Mouse (Mus musculus) CH12.LX (cell line): ENCODE data around the gene Ep400. TPM values are rescaled to one million over a fixed set of nuclear protein-coding genes. Genes with fewer than 3 reads are reported as not detected.

ENCODE experiments used
- DNase-seq: peaks from one replicate; pipeline ENCODE4 v3.0.0-alpha.2; 2013; ENCODE audit errors: extremely low read depth
- H3K27ac ChIP-seq: 2 replicates; pipeline ENCODE4 v1.5.1; 2012; ENCODE audit warnings: low read depth, mild to moderate bottlenecking, control low read depth, moderate library complexity; ENCODE audit not compliant: insufficient read depth
- H3K27me3 ChIP-seq: replicated peaks from 2 replicates; pipeline ENCODE3; 2012; ENCODE audit warnings: inconsistent platforms
- H3K36me3 ChIP-seq, 2 experiments: replicated peaks in 1 of 2; 2 replicates each; pipeline versions ENCODE3 to v1.6.1; 2012; ENCODE audit warnings: inconsistent platforms in 1 of 2, low read length in 1 of 2, mild to moderate bottlenecking in 1 of 2, mixed read lengths in 1 of 2, moderate library complexity in 1 of 2; ENCODE audit not compliant: control insufficient read depth in 1 of 2, insufficient read depth in 1 of 2
- H3K4me1 ChIP-seq, 2 experiments: 2 replicates each; pipeline ENCODE4 v1.6.1; 2012; ENCODE audit warnings: inconsistent platforms in 1 of 2, moderate library complexity in 1 of 2; ENCODE audit not compliant: insufficient read depth in 2 of 2, control insufficient read depth in 1 of 2
- H3K4me2 ChIP-seq: 2 replicates; pipeline ENCODE4 v1.6.1; 2012; ENCODE audit warnings: low read depth, mild to moderate bottlenecking, control low read depth; ENCODE audit not compliant: poor library complexity, insufficient read depth, severe bottlenecking
- H3K4me3 ChIP-seq, 3 experiments: fragments of 150-350 bp in 1 of 3; sonication (generic) in 1 of 3; replicated peaks in 1 of 3; 2 replicates each; pipeline versions ENCODE3 to v1.5.1; 2011 to 2012; ENCODE audit warnings: low read depth in 2 of 3, low read length in 2 of 3, mild to moderate bottlenecking in 2 of 3, moderate library complexity in 2 of 3, control low read depth in 1 of 3, improper control_type of control experiment in 1 of 3, inconsistent platforms in 1 of 3, mixed read lengths in 1 of 3; ENCODE audit not compliant: poor library complexity in 1 of 3
- H3K79me2 ChIP-seq: replicated peaks from 2 replicates; pipeline ENCODE4 v1.6.1; 2012; ENCODE audit warnings: mild to moderate bottlenecking, moderate library complexity; ENCODE audit not compliant: control insufficient read depth, poor library complexity, insufficient read depth, severe bottlenecking; ENCODE audit errors: extremely low read depth
- H3K9ac ChIP-seq: 2 replicates; pipeline ENCODE4 v1.6.1; 2012; ENCODE audit warnings: low read depth, mild to moderate bottlenecking, control low read depth, moderate library complexity; ENCODE audit not compliant: insufficient read depth
- H3K9me3 ChIP-seq: replicated peaks from 2 replicates; pipeline ENCODE3; 2012; ENCODE audit warnings: low read length, inconsistent platforms, mixed read lengths
- BHLHE40 ChIP-seq: IDR thresholded peaks from 2 replicates; pipeline ENCODE4 v1.6.1; 2011; ENCODE audit warnings: mild to moderate bottlenecking, low read depth, low read length, improper control_type of control experiment
- CHD1 ChIP-seq: IDR thresholded peaks from 2 replicates; pipeline ENCODE4 v1.6.1; 2012; ENCODE audit warnings: low read depth, low read length, improper control_type of control experiment, inconsistent platforms
- CHD2 ChIP-seq: IDR thresholded peaks from 2 replicates; pipeline ENCODE4 v1.6.1; 2011; ENCODE audit warnings: low read length, improper control_type of control experiment
- CTCF ChIP-seq, 2 experiments: IDR thresholded peaks in 1 of 2; conservative IDR thresholded peaks in 1 of 2; 2 replicates each; pipeline ENCODE4 v1.5.1; 2011 to 2012; ENCODE audit warnings: low read depth in 2 of 2, low read length in 2 of 2, improper control_type of control experiment in 1 of 2, inconsistent platforms in 1 of 2, mild to moderate bottlenecking in 1 of 2, moderate library complexity in 1 of 2
- ELF1 ChIP-seq: IDR thresholded peaks from 2 replicates; pipeline ENCODE4 v1.6.1; 2014; ENCODE audit warnings: low read depth, mild to moderate bottlenecking, inconsistent platforms, low read length, improper control_type of control experiment
- ETS1 ChIP-seq: conservative IDR thresholded peaks from 2 replicates; pipeline ENCODE4 v1.6.1; 2012; ENCODE audit warnings: low read depth, mild to moderate bottlenecking, inconsistent platforms, low read length, improper control_type of control experiment, moderate library complexity
- GABPA ChIP-seq: IDR thresholded peaks from 2 replicates; pipeline ENCODE4 v1.6.1; 2012; ENCODE audit warnings: low read depth, low read length, improper control_type of control experiment, inconsistent platforms; ENCODE audit not compliant: insufficient replicate concordance
- HCFC1 ChIP-seq: IDR thresholded peaks from 2 replicates; pipeline ENCODE4 v1.6.1; 2012; ENCODE audit warnings: low read depth, mild to moderate bottlenecking, inconsistent platforms, low read length, improper control_type of control experiment
- IRF4 ChIP-seq: IDR thresholded peaks from 2 replicates; pipeline ENCODE4 v1.6.1; 2014; ENCODE audit warnings: low read depth, mild to moderate bottlenecking, inconsistent platforms, low read length, improper control_type of control experiment
- KAT2A ChIP-seq: IDR thresholded peaks from 2 replicates; pipeline ENCODE4 v1.6.1; 2012; ENCODE audit warnings: low read length, improper control_type of control experiment, inconsistent platforms; ENCODE audit not compliant: insufficient replicate concordance
- MAFK ChIP-seq: IDR thresholded peaks from 2 replicates; pipeline ENCODE4 v1.6.1; 2011; ENCODE audit warnings: low read length, improper control_type of control experiment; ENCODE audit not compliant: insufficient replicate concordance
- MAX ChIP-seq: IDR thresholded peaks from 2 replicates; pipeline ENCODE4 v1.6.1; 2011; ENCODE audit warnings: low read length, improper control_type of control experiment
- MAZ ChIP-seq: IDR thresholded peaks from 2 replicates; pipeline ENCODE4 v1.6.1; 2012; ENCODE audit warnings: low read depth, mild to moderate bottlenecking, inconsistent platforms, low read length, improper control_type of control experiment, moderate library complexity
- MEF2A ChIP-seq: IDR thresholded peaks from 2 replicates; pipeline ENCODE4 v1.6.1; 2014; ENCODE audit warnings: low read depth, mild to moderate bottlenecking, inconsistent platforms, low read length, improper control_type of control experiment, borderline replicate concordance
- MXI1 ChIP-seq: IDR thresholded peaks from 2 replicates; pipeline ENCODE4 v1.6.1; 2011; ENCODE audit warnings: mild to moderate bottlenecking, low read depth, low read length, improper control_type of control experiment
- MYC ChIP-seq: IDR thresholded peaks from 2 replicates; pipeline ENCODE4 v1.6.1; 2011; ENCODE audit warnings: low read depth, mild to moderate bottlenecking, improper control_type of control experiment, low read length
- NELFE ChIP-seq: IDR thresholded peaks from 2 replicates; pipeline ENCODE4 v1.6.1; 2011; ENCODE audit warnings: low read depth, low read length, improper control_type of control experiment
- NRF1 ChIP-seq: IDR thresholded peaks from 2 replicates; pipeline ENCODE4 v1.6.1; 2014; ENCODE audit warnings: low read depth, mild to moderate bottlenecking, inconsistent platforms, low read length, improper control_type of control experiment, moderate library complexity
- PAX5 ChIP-seq: IDR thresholded peaks from 2 replicates; pipeline ENCODE4 v1.6.1; 2012; ENCODE audit warnings: low read length, inconsistent platforms, mixed read lengths
- POLR2A ChIP-seq: IDR thresholded peaks from 2 replicates; pipeline ENCODE4 v1.6.1; 2011; ENCODE audit warnings: low read depth, mild to moderate bottlenecking, improper control_type of control experiment, low read length
- POLR2AphosphoS2 ChIP-seq: IDR thresholded peaks from 2 replicates; pipeline ENCODE4 v1.6.1; 2011; ENCODE audit warnings: low read depth, low read length, improper control_type of control experiment
- RAD21 ChIP-seq: IDR thresholded peaks from 2 replicates; pipeline ENCODE4 v1.6.1; 2011; ENCODE audit warnings: low read depth, mild to moderate bottlenecking, low read length, improper control_type of control experiment, moderate library complexity
- SIN3A ChIP-seq: IDR thresholded peaks from 2 replicates; pipeline ENCODE4 v1.6.1; 2012; ENCODE audit warnings: low read length, improper control_type of control experiment, inconsistent platforms
- SMC3 ChIP-seq: IDR thresholded peaks from 2 replicates; pipeline ENCODE4 v1.6.1; 2011; ENCODE audit warnings: low read depth, low read length, improper control_type of control experiment
- TBP ChIP-seq: conservative IDR thresholded peaks from 2 replicates; pipeline ENCODE4 v1.6.1; 2011; ENCODE audit warnings: low read depth, low read length, improper control_type of control experiment
- TCF12 ChIP-seq: IDR thresholded peaks from 2 replicates; pipeline ENCODE4 v1.6.1; 2014; ENCODE audit warnings: low read depth, mild to moderate bottlenecking, inconsistent platforms, low read length, improper control_type of control experiment
- USF1 ChIP-seq: IDR thresholded peaks from 2 replicates; pipeline ENCODE4 v1.6.1; 2014; ENCODE audit warnings: low read depth, mild to moderate bottlenecking, inconsistent platforms, low read length, improper control_type of control experiment
- ZKSCAN1 ChIP-seq: IDR thresholded peaks from 2 replicates; pipeline ENCODE4 v1.6.1; 2012; ENCODE audit warnings: low read depth, inconsistent platforms, low read length, improper control_type of control experiment, borderline replicate concordance
- ZMIZ1 ChIP-seq: IDR thresholded peaks from 2 replicates; pipeline ENCODE4 v1.6.1; 2012; ENCODE audit warnings: low read depth, mild to moderate bottlenecking, inconsistent platforms, low read length, improper control_type of control experiment
- ZNF384 ChIP-seq: IDR thresholded peaks from 2 replicates; pipeline ENCODE4 v1.6.1; 2012; ENCODE audit warnings: low read depth, low read length, improper control_type of control experiment, inconsistent platforms
- dilution Hi-C: fragments of 300-500 bp; cut with MboI; formaldehyde crosslinking; loops from 2 replicates; pipeline ENCODE4 v1.14.3; 2020; ENCODE audit warnings: low sequenced_read_pairs; ENCODE audit not compliant: extremely low pct_unique_long_range_greater_than_20kb, extremely low pct_ligation_motif_present
- in situ Hi-C: fragments of 300-500 bp; cut with MboI; formaldehyde crosslinking; loops from 3 replicates; pipeline ENCODE4 v1.14.3; 2019; ENCODE audit warnings: low sequenced_read_pairs, low pct_ligation_motif_present, low pct_unique_long_range_greater_than_20kb, mixed read lengths
- polyA plus RNA-seq: library from polyadenylated mRNA; unstranded; fragments of >175 nt; gene quantifications from 2 replicates; pipeline ENCODE4 v1.2.1, GENCODE M21; 2012; ENCODE audit warnings: low read depth; ENCODE audit not compliant: insufficient read length
- total RNA-seq, 2 experiments: library from RNA; depleted of rRNA; stranded (reverse); fragments of 300-350 nt in 1 of 2; fragments of >200 nt in 1 of 2; gene quantifications; 2 replicates each; pipeline ENCODE4 v1.2.3; 2012 to 2014

Ep400 gene
- total RNA-seq (2012; rRNA removed) (28.6 and 30.9 TPM in 2 replicates), total RNA-seq (2014; rRNA removed) (12.1 and 13.3 TPM in 2 replicates), polyA plus RNA-seq (41.1 and 55.8 TPM in 2 replicates)

- Histone ChIP-seq H3K4me3 (peak within 1 kb of the TSS; percentile 89 to 97 (median 92)), H3K9ac (peak within 1 kb of the TSS; percentile 92), H3K79me2 (peaks cover 62% of the 10 kb centered on the region), H3K27me3 (no peaks in the 10 kb centered on the region), H3K4me2 (peak within 1 kb of the TSS; percentile 98), H3K36me3 (peaks cover 24 to 54% of the 10 kb centered on the region in 2 experiments), H3K9me3 (no peaks in the 10 kb centered on the region), H3K27ac (peak within 1 kb of the TSS; percentile 92), H3K4me1 (peaks cover 6 to 47% of the 10 kb centered on the region in 2 experiments)
- in situ Hi-C loops (no loop called here), dilution Hi-C loops (no loop called here)
- DNase-seq, result peak; percentile 99
- TF ChIP-seq MAZ (0 out of 2 replicates have a peak, but pooled peaks have one; percentile 36), CHD1 (no peak), NRF1 (peak; percentile 98), ELF1 (peak; percentile 99), ZNF384 (no peak), POLR2AphosphoS2 (peak; percentile 83), IRF4 (peak; percentile 55), RAD21 (peak; percentile 21), PAX5 (no peak), NELFE (peak; percentile 90), POLR2A (peak; percentile 94), MXI1 (peak; percentile 79), HCFC1 (peak; percentile 91), USF1 (no peak; the same call in 1 of the 2 replicates), CTCF (conservative IDR thresholded peaks at IDR 0.05 in 1 of 2, IDR thresholded peaks at IDR 0.05 in 1 of 2; ENCODE audit: low read depth in 2 of 2, low read length in 2 of 2) (peak in 1 of 2 experiments; percentile 72; a peak in 2 of 4 replicates), BHLHE40 (no peak; the same call in 1 of the 2 replicates), TCF12 (peak; percentile 73), TBP (0 out of 2 replicates have a peak, but pooled peaks have one; percentile 38), KAT2A (peak; percentile 91; the same call in 1 of the 2 replicates), GABPA (peak; percentile 16; the same call in 1 of the 2 replicates), ZKSCAN1 (no peak), MEF2A (peak; percentile 56), ETS1 (0 out of 2 replicates have a peak, but pooled peaks have one; percentile 21), ZMIZ1 (peak; percentile 91), SMC3 (peak; percentile 47), MAFK (no peak), SIN3A (peak; percentile 92; the same call in 1 of the 2 replicates), MYC (peak; percentile 73; the same call in 1 of the 2 replicates), CHD2 (no peak; the same call in 1 of the 2 replicates), MAX (peak; percentile 80)
- TF ChIP-seq, all 38 proteins: peak for 22
These were observed at the start of gene Ep400 for GRCm38 (mm10) chr5:110770448-110771158. TSS of gene Ep400 (minus strand) at chr5:110770717.
